Mouse (Mus musculus) stomach, postnatal 0 days (tissue): Measurements from ENCODE around the gene Fam186a. TPM values are rescaled to one million over a fixed set of nuclear protein-coding genes. Genes with fewer than 3 reads are reported as not detected.
A peak's percentile ranks its signal among the peaks of the same experiment; 100 is the strongest.

Experiments used
- ATAC-seq: fragments of 200-750 bp; cut with Nextera tagmentation; 2 replicates; pipeline ENCODE4 v1.8.0; 2017; ENCODE audit not compliant: low FRiP score, low TSS enrichment
- DNase-seq: peaks from one replicate; pipeline ENCODE4 v3.0.0-alpha.2; 2016; ENCODE audit warnings: low spot score
- H3K27ac ChIP-seq: fragments of 300-500 bp; sonication (generic); replicated peaks from 2 replicates; pipeline ENCODE4 v1.5.1; 2014; ENCODE audit warnings: mild to moderate bottlenecking, control low read depth
- H3K27me3 ChIP-seq: fragments of 300-500 bp; sonication (generic); 2 replicates; pipeline ENCODE4 v1.6.1; 2014; ENCODE audit warnings: low read length; ENCODE audit not compliant: control insufficient read depth, insufficient read depth
- H3K36me3 ChIP-seq: fragments of 300-500 bp; sonication (generic); 2 replicates; pipeline ENCODE4 v1.6.1; 2014; ENCODE audit warnings: low read length, mixed read lengths; ENCODE audit not compliant: control insufficient read depth, insufficient read depth
- H3K4me1 ChIP-seq: fragments of 300-500 bp; sonication (generic); replicated peaks from 2 replicates; pipeline ENCODE4 v1.6.1; 2014; ENCODE audit warnings: antibody characterized with exemption; ENCODE audit not compliant: control insufficient read depth, insufficient read depth
- H3K4me2 ChIP-seq: fragments of 300-500 bp; sonication (generic); replicated peaks from 2 replicates; pipeline ENCODE4 v1.6.1; 2014; ENCODE audit warnings: low read depth, mild to moderate bottlenecking, control low read depth, moderate library complexity
- H3K4me3 ChIP-seq: fragments of 300-500 bp; sonication (generic); 2 replicates; pipeline ENCODE4 v1.5.1; 2014; ENCODE audit warnings: low read depth, low read length, control low read depth
- H3K9ac ChIP-seq: fragments of 300-500 bp; sonication (generic); 2 replicates; pipeline ENCODE4 v1.6.1; 2014; ENCODE audit warnings: mild to moderate bottlenecking, low read length, control low read depth, mixed read lengths
- H3K9me3 ChIP-seq: fragments of 300-500 bp; sonication (generic); 2 replicates; pipeline ENCODE4 v1.6.1; 2016; ENCODE audit warnings: low read length; ENCODE audit not compliant: control insufficient read depth
- CTCF ChIP-seq: IDR thresholded peaks from 2 replicates; pipeline ENCODE4 v1.5.1; 2016; ENCODE audit warnings: antibody characterized with exemption, low read depth, mild to moderate bottlenecking, moderate library complexity
- EP300 ChIP-seq: optimal IDR thresholded peaks from 2 replicates; pipeline ENCODE3; 2016; ENCODE audit warnings: antibody characterized with exemption
- WGBS: fragments of 180-500 bp; shearing (Covaris S2); extraction: QIAGEN DNeasy Blood & Tissue Kit; methylation state at CpG from one replicate; pipeline ENCODE4 v1.1.7; 2014; 5-methylcytosine and 5-hydroxymethylcytosine counted together
- polyA plus RNA-seq: library from polyadenylated mRNA; unstranded; fragments of >200 nt; fragmentation: Nextera tagmentation; extraction: Ambion mirVana; gene quantifications from 2 replicates; pipeline ENCODE4 v1.2.1, GENCODE M21; 2015

Gene Fam186a
- polyA plus RNA-seq, 1 experiment from 2014 or later, result not detected

- Histone ChIP-seq H3K27me3 (no peaks in the 10 kb centered on the region), H3K4me3 (no peak overlapping the region), H3K27ac (no peak overlapping the region), H3K9me3 (no peaks in the 10 kb centered on the region), H3K4me2 (no peak overlapping the region), H3K36me3 (no peaks in the 10 kb centered on the region), H3K4me1 (no peaks in the 10 kb centered on the region), H3K9ac (no peak overlapping the region)
- peak; percentile 39 for DNase-seq
- TF ChIP-seq CTCF (no peak), EP300 (no peak)
- no peak for ATAC-seq
- WGBS, result 48% methylated on average over 2 of the region's 2 CpGs
Measured at GRCm38 (mm10) chr15:99940426-99940825, 26.4 kb downstream of the Fam186a start.

GRCm38 (mm10) chr15:99937841-99938240 lies 29.0 kb downstream of the Fam186a start:
- WGBS, result 85% methylated on average over 8 of the region's 8 CpGs
- H3K4me2 ChIP-seq, result no peak overlapping the region

GRCm38 (mm10) chr15:99936659-99937058 lies 30.2 kb downstream of the Fam186a start:
- no peak overlapping the region for H3K9ac ChIP-seq
- no peaks in the 10 kb centered on the region for H3K9me3 ChIP-seq
- H3K4me2 ChIP-seq, result no peak overlapping the region
- DNase-seq (no peak), ATAC-seq (no peak)
- H3K4me3 ChIP-seq, result no peak overlapping the region
- H3K4me1 ChIP-seq, result no peaks in the 10 kb centered on the region
- H3K36me3 ChIP-seq, result no peaks in the 10 kb centered on the region
- H3K27ac ChIP-seq, result no peak overlapping the region
- TF ChIP-seq EP300 (no peak), CTCF (no peak)
- 98% methylated on average over 3 of the region's 3 CpGs for WGBS
- no peaks in the 10 kb centered on the region for H3K27me3 ChIP-seq

More at GRCm38 (mm10) chr15:99937841-99938240, 29.0 kb downstream of the Fam186a start:
- Histone ChIP-seq H3K27me3 (no peaks in the 10 kb centered on the region), H3K4me3 (no peak overlapping the region), H3K27ac (no peak overlapping the region), H3K9ac (no peak overlapping the region), H3K9me3 (no peaks in the 10 kb centered on the region), H3K36me3 (no peaks in the 10 kb centered on the region), H3K4me1 (no peaks in the 10 kb centered on the region)
- ATAC-seq, result no peak
- TF ChIP-seq CTCF (no peak), EP300 (no peak)
- DNase-seq, result no peak

DNA sequence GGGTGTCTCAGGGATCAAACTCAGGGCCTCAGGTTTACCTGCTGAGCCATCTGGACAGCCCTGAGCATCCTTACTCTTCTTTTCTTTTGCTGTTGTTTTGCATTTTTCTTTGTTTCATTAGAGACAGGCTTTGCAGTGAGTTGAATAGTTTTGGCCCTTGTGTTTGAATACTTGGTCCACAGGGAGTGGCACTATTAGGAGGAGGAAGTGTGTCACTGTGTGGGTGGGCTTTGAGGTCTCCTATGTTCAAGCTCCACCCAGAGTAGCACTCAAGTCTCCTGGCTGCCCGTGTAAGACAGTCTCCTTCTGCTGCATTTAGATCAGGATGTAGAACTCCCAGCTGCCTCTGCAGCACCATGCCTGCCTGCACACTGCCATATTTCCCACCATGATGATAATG lies 32.4 kb downstream of the Fam186a start:
- WGBS, result 20% methylated on average over 1 of the region's 1 CpGs
- no peak overlapping the region for H3K27ac ChIP-seq
- H3K9me3 ChIP-seq, result no peaks in the 10 kb centered on the region
- no peak overlapping the region for H3K4me2 ChIP-seq
- H3K36me3 ChIP-seq, result no peaks in the 10 kb centered on the region
- H3K9ac ChIP-seq, result no peak overlapping the region
- no peak for ATAC-seq
- H3K4me3 ChIP-seq, result no peak overlapping the region
- no peaks in the 10 kb centered on the region for H3K27me3 ChIP-seq
- H3K4me1 ChIP-seq, result no peaks in the 10 kb centered on the region
- no peak for TF ChIP-seq EP300
- TF ChIP-seq CTCF, result no peak
- no peak for DNase-seq

DNA sequence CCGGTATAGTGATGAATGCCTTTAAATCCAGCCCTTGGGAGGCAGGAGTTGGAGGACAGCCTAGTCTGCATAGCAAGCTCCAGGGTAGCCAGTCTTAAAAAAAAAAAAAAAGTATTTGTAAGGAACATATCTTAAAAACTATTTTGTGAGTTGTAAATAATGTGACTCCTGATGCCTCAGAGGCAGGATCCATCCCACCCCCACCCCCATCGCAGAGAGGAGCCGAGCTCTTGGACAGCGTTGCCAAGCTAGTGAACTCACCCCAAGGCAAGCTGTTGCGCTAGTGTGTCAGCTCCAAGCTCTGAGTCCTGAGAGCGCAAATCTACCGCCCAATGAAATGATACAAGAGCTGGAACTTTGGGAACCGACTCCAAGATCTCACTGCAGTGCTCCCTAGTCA lies 35.6 kb downstream of the Fam186a start:
- H3K9me3 ChIP-seq, result no peaks in the 10 kb centered on the region
- TF ChIP-seq CTCF (no peak), EP300 (no peak)
- no peaks in the 10 kb centered on the region for H3K4me1 ChIP-seq
- H3K4me2 ChIP-seq, result no peak overlapping the region
- no peak overlapping the region for H3K9ac ChIP-seq
- no peak overlapping the region for H3K27ac ChIP-seq
- no peaks in the 10 kb centered on the region for H3K36me3 ChIP-seq
- DNase-seq (no peak), ATAC-seq (no peak)
- H3K27me3 ChIP-seq, result no peaks in the 10 kb centered on the region
- H3K4me3 ChIP-seq, result no peak overlapping the region
- WGBS, result 58% methylated on average over 8 of the region's 8 CpGs

DNA sequence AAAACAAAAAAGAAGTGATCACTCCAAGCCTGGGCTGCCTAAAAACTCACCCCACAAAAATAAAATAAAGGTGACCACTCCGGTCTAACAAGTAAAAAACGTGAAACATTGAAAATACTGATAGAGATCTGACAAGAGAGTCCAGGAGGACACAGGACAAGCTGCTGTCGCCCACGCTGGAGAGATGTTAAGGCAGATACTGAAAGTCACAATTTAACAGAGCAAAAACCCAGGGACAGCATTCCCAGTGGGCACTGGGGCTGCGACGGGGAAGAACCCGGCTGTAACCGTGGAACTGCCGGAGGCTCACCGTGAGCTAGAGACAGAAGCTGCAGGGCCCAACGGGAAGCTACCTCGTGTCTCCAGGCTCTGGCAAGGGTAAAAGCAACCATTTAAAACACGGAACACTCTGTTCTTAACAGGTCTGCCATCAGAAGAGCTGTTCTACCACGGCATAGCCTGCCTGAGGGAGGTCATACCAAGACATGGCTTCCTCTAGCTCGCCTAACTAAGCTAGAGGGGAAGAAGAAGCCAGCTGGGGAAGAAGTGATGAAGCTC lies 47.2 kb downstream of the Fam186a start:
- 81% methylated on average over 15 of the region's 15 CpGs for WGBS
- Histone ChIP-seq H3K4me1 (no peaks in the 10 kb centered on the region), H3K27ac (no peak overlapping the region), H3K4me3 (no peak overlapping the region), H3K9ac (no peak overlapping the region), H3K4me2 (no peak overlapping the region), H3K36me3 (no peaks in the 10 kb centered on the region), H3K9me3 (no peaks in the 10 kb centered on the region), H3K27me3 (no peaks in the 10 kb centered on the region)
- no peak for ATAC-seq
- no peak for DNase-seq
- TF ChIP-seq EP300 (no peak), CTCF (no peak)
